Mouse (Mus musculus): ENCODE results near the gene Hebp1. TPM values are rescaled to one million over a fixed set of nuclear protein-coding genes. Genes with fewer than 3 reads are reported as not detected.

Hebp1 gene
- polyA plus RNA-seq, 1 experiment from 2014 or later, result 3.0 TPM

DNA sequence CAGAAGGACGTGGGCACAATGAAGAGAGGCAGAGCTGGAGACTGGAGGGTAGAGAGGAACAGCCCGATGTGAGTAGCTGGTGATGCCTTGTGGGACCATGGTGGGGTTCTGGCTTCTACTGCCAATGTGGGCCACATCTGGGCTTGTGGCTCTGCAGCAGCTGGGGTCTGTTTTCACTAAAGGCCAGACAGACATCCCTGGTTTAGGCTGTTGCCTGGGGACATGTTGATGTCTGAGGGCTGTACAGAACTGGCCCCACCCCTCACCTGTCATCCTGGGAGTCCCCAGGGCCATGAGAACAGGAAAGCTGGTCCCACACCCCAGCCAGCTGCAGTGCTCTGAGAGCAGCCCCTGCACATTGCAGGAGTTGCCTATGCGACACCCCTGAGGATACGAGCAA lies 48.6 kb downstream of the Hebp1 start:
- H3K27ac ChIP-seq (ENCODE audit: low read depth, low read length), result no peak overlapping the region

DNA sequence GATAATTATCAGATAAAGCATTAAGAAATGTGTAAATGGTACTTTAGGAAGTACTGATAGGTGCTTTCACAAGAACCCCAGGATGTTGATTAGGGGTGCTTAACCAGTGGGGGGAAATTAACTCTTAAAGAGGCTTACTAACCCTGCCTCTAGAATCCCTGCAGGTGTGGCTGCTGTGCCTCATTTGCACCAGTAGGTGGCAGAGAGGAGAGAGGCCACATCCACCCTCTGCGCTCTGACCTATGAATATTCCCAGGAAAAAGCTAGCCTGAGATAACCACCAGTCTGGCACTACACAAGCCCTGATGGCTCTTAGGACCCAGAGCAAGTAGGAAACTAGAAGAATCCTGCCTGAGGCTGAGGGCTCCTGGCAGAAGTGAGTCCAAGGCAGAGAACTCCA lies 49.3 kb downstream of the Hebp1 start:
- Histone ChIP-seq H3K9me3 (ENCODE audit: control insufficient read depth, low read length) (no peaks in the 10 kb centered on the region), H3K4me2 (ENCODE audit: low read depth) (no peak overlapping the region), H3K27ac (ENCODE audit: low read depth, low read length) (no peak overlapping the region), H3K36me3 (ENCODE audit: control insufficient read depth, insufficient read depth, low read length) (no peaks in the 10 kb centered on the region), H3K27me3 (ENCODE audit: control insufficient read depth, insufficient read depth, low read length) (no peaks in the 10 kb centered on the region), H3K4me1 (ENCODE audit: control insufficient read depth, insufficient read depth, low read length) (no peaks in the 10 kb centered on the region), H3K9ac (ENCODE audit: low read length) (no peak overlapping the region), H3K4me3 (ENCODE audit: low read depth, low read length) (no peak overlapping the region)
- DNase-seq (ENCODE audit: low spot score) (peak; percentile 42), ATAC-seq (ENCODE audit: insufficient read depth, low FRiP score, low TSS enrichment) (no peak)
- 31% methylated on average over 1 of the region's 1 CpGs for WGBS

More for the DNA sequence above, 48.6 kb downstream of the Hebp1 start:
- no peak overlapping the region; the same call in 1 of the 2 replicates for H3K9ac ChIP-seq (ENCODE audit: low read length)
- H3K9me3 ChIP-seq (ENCODE audit: control insufficient read depth, low read length), result no peaks in the 10 kb centered on the region
- no peak; the same call in 1 of the 2 replicates for ATAC-seq (ENCODE audit: insufficient read depth, low FRiP score, low TSS enrichment)
- H3K4me3 ChIP-seq (ENCODE audit: low read depth, low read length), result no peak overlapping the region
- no peaks in the 10 kb centered on the region for H3K36me3 ChIP-seq (ENCODE audit: control insufficient read depth, insufficient read depth, low read length)
- no peaks in the 10 kb centered on the region for H3K27me3 ChIP-seq (ENCODE audit: control insufficient read depth, insufficient read depth, low read length)
- DNase-seq (ENCODE audit: low spot score), result no peak
- H3K4me2 ChIP-seq (ENCODE audit: low read depth), result no peak overlapping the region
- WGBS, result 77% methylated on average over 4 of the region's 4 CpGs
- no peaks in the 10 kb centered on the region for H3K4me1 ChIP-seq (ENCODE audit: control insufficient read depth, insufficient read depth, low read length)

DNA sequence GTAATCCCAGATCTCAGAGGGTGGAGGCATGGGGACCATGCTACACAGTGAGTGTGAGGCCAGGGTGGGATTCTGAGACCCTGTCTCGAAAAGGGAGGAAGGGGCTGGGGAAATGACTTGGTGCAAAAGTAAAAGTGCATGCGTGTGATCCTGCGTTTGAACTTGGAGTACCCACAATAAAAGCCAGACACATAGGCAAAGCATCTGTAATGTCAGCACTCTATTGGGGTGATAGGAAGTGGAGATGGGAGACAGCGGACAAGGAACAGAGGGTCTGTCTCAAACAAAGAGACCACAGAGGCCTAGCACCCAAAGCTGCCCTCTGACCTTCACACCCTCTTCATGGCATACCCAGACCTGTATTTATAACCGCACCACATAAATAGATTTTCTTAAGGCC lies 51.8 kb downstream of the Hebp1 start:
- no peak overlapping the region for H3K4me3 ChIP-seq (ENCODE audit: low read depth, low read length)
- H3K9ac ChIP-seq (ENCODE audit: low read length), result no peak overlapping the region
- no peaks in the 10 kb centered on the region for H3K36me3 ChIP-seq (ENCODE audit: control insufficient read depth, insufficient read depth, low read length)
- ATAC-seq (ENCODE audit: insufficient read depth, low FRiP score, low TSS enrichment), result no peak
- no peak for DNase-seq (ENCODE audit: low spot score)
- H3K4me1 ChIP-seq (ENCODE audit: control insufficient read depth, insufficient read depth, low read length), result no peaks in the 10 kb centered on the region
- no peak overlapping the region for H3K4me2 ChIP-seq (ENCODE audit: low read depth)
- H3K27me3 ChIP-seq (ENCODE audit: control insufficient read depth, insufficient read depth, low read length), result no peaks in the 10 kb centered on the region
- 87% methylated on average over 5 of the region's 5 CpGs for WGBS
- no peaks in the 10 kb centered on the region for H3K9me3 ChIP-seq (ENCODE audit: control insufficient read depth, low read length)
- no peak overlapping the region for H3K27ac ChIP-seq (ENCODE audit: low read depth, low read length)

DNA sequence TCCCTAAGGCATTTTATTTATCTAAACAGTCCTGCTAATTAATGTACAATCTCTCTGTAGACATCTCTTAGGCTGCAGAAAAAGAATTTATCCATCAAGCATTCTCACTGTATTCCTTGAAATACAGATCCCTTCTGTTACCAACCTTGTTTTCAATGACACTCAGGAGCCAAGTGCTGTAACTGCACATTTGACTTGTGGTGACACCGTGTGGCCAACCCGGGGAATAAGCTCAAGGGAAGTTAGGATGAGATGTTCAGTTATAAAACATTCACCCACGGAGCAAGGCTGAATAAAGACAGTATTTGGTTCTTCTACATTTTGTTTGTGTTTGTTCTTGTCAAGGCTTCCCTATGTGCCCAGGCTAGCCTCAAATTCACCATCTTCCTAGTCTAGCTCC lies 53.3 kb downstream of the Hebp1 start:
- H3K27me3 ChIP-seq (ENCODE audit: control insufficient read depth, insufficient read depth, low read length), result no peaks in the 10 kb centered on the region
- no peak overlapping the region for H3K27ac ChIP-seq (ENCODE audit: low read depth, low read length)
- DNase-seq (ENCODE audit: low spot score) (peak; percentile 44), ATAC-seq (ENCODE audit: insufficient read depth, low FRiP score, low TSS enrichment) (no peak)
- 10% methylated on average over 3 of the region's 3 CpGs for WGBS
- H3K36me3 ChIP-seq (ENCODE audit: control insufficient read depth, insufficient read depth, low read length), result no peaks in the 10 kb centered on the region
- no peak overlapping the region for H3K9ac ChIP-seq (ENCODE audit: low read length)
- no peaks in the 10 kb centered on the region for H3K9me3 ChIP-seq (ENCODE audit: control insufficient read depth, low read length)
- no peaks in the 10 kb centered on the region for H3K4me1 ChIP-seq (ENCODE audit: control insufficient read depth, insufficient read depth, low read length)
- no peak overlapping the region for H3K4me3 ChIP-seq (ENCODE audit: low read depth, low read length)
- no peak overlapping the region for H3K4me2 ChIP-seq (ENCODE audit: low read depth)

DNA sequence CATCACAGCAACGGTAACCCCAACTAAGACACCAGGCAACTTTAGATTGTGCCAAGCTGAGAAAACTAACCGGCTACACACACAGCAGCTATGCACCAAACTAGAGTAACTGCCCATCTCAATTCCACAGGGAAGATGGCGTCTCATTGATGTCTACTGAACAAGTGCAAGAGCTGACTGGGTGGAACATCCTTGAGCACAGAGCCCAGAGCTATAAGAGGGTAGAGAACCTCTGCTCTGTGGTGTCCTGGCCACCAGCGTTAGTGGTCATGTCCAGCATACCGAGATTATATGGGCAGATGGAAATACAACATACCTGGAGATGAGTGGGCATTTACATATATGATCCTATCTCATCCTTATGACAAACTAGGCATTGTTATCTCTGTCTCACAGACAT lies 54.7 kb downstream of the Hebp1 start:
- Histone ChIP-seq H3K36me3 (ENCODE audit: control insufficient read depth, insufficient read depth, low read length) (no peaks in the 10 kb centered on the region), H3K27ac (ENCODE audit: low read depth, low read length) (no peak overlapping the region), H3K4me1 (ENCODE audit: control insufficient read depth, insufficient read depth, low read length) (no peaks in the 10 kb centered on the region; the same call in 1 of the 2 replicates), H3K27me3 (ENCODE audit: control insufficient read depth, insufficient read depth, low read length) (no peaks in the 10 kb centered on the region), H3K9ac (ENCODE audit: low read length) (no peak overlapping the region), H3K4me2 (ENCODE audit: low read depth) (no peak overlapping the region), H3K4me3 (ENCODE audit: low read depth, low read length) (no peak overlapping the region), H3K9me3 (ENCODE audit: control insufficient read depth, low read length) (no peaks in the 10 kb centered on the region)
- no peak for DNase-seq (ENCODE audit: low spot score)
- 95% methylated on average over 5 of the region's 5 CpGs for WGBS
- ATAC-seq (ENCODE audit: insufficient read depth, low FRiP score, low TSS enrichment), result no peak

DNA sequence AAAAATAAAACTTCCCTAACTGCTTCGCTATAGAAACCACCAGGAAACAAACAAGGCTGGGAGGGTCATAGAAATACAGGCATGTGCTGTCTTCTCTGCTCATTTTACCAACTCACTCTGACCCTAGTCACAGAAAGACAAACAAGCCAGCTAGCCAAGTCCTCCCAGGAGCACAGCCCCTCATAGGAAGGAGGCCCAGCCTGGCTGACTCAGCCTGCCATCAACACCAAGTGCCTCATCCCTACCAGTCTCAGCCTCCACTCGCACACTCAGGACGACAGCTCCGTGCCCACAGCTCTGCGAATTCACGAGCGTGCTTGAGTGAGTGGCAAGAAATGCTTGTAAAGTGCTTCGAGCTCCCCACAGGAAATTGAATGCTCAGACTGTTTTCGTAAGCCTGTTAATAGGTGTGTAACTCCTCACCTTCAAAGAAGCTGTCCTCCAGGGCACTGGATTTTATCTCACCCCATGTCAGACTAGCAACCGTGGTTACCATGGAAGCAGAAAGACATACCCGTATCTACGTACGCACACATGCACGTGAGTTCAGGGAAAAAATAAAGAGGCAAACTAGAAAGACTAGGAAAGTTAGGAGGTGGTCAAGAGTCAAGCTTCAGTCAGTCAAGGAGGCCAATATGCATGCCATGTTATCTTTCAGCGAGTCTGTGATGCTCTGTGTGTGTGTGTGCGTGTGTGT lies 56.2 kb downstream of the Hebp1 start:
- Histone ChIP-seq H3K9me3 (ENCODE audit: control insufficient read depth, low read length) (no peaks in the 10 kb centered on the region), H3K27me3 (ENCODE audit: control insufficient read depth, insufficient read depth, low read length) (no peaks in the 10 kb centered on the region), H3K4me3 (ENCODE audit: low read depth, low read length) (no peak overlapping the region), H3K9ac (ENCODE audit: low read length) (no peak overlapping the region), H3K36me3 (ENCODE audit: control insufficient read depth, insufficient read depth, low read length) (no peaks in the 10 kb centered on the region), H3K27ac (ENCODE audit: low read depth, low read length) (no peak overlapping the region), H3K4me2 (ENCODE audit: low read depth) (no peak overlapping the region), H3K4me1 (ENCODE audit: control insufficient read depth, insufficient read depth, low read length) (peaks cover 2% of the 10 kb centered on the region; the same call in 1 of the 2 replicates)
- WGBS, result 68% methylated on average over 16 of the region's 16 CpGs
- DNase-seq (ENCODE audit: low spot score) (no peak), ATAC-seq (ENCODE audit: insufficient read depth, low FRiP score, low TSS enrichment) (no peak)

DNA sequence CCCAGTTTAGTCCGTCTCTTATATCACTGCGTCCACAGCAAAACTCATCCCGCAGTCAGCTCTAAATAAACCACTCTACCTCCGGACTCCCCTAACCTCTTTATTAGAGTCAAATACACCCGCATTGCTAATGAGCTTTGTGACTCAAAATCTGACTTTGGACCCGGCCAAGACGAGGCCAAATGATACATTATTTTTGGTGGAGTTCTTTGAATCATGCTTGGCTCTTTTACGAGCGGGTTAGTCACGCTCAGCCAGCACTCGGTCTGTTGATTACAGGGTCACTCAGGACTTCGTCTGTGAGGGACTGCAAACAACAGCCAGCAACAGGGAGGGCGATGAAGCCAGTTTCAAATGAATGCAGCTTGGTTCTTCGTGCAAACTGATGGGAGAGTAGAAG lies 59.1 kb downstream of the Hebp1 start:
- Histone ChIP-seq H3K9me3 (ENCODE audit: control insufficient read depth, low read length) (no peaks in the 10 kb centered on the region), H3K9ac (ENCODE audit: low read length) (no peak overlapping the region), H3K4me2 (ENCODE audit: low read depth) (no peak overlapping the region), H3K4me3 (ENCODE audit: low read depth, low read length) (no peak overlapping the region), H3K27ac (ENCODE audit: low read depth, low read length) (no peak overlapping the region), H3K36me3 (ENCODE audit: control insufficient read depth, insufficient read depth, low read length) (no peaks in the 10 kb centered on the region), H3K27me3 (ENCODE audit: control insufficient read depth, insufficient read depth, low read length) (no peaks in the 10 kb centered on the region), H3K4me1 (ENCODE audit: control insufficient read depth, insufficient read depth, low read length) (peaks cover 4% of the 10 kb centered on the region; the same call in 1 of the 2 replicates)
- WGBS, result 33% methylated on average over 14 of the region's 14 CpGs
- DNase-seq (ENCODE audit: low spot score) (peak; percentile 29), ATAC-seq (ENCODE audit: insufficient read depth, low FRiP score, low TSS enrichment) (peak; percentile 62)

DNA sequence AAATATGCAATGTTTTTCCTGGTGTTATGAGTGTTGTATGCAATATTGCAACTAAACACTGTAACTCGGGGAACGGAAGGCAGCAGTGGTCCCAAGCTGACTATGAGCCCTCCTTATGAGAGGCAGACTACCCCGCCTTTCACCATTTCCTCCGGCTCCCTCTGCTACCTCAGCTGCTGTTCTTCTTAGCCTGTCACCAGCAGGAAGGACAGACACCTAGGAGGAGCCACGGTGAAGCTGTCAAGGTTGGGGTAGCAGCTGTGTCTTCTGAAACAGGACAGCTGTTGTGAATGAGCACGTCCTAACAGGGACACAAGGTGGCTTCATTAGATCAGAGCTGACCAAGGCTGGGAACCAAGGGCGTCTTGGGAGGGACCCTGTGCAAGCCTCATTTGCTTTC lies 59.6 kb downstream of the Hebp1 start:
- WGBS, result 57% methylated on average over 7 of the region's 7 CpGs
- H3K9me3 ChIP-seq (ENCODE audit: control insufficient read depth, low read length), result no peaks in the 10 kb centered on the region
- no peak overlapping the region for H3K9ac ChIP-seq (ENCODE audit: low read length)
- DNase-seq (ENCODE audit: low spot score) (no peak), ATAC-seq (ENCODE audit: insufficient read depth, low FRiP score, low TSS enrichment) (0 out of 2 replicates have a peak, but pooled peaks have one; percentile 25)
- no peak overlapping the region for H3K4me3 ChIP-seq (ENCODE audit: low read depth, low read length)
- no peaks in the 10 kb centered on the region for H3K27me3 ChIP-seq (ENCODE audit: control insufficient read depth, insufficient read depth, low read length)
- no peak overlapping the region for H3K4me2 ChIP-seq (ENCODE audit: low read depth)
- peaks cover 4% of the 10 kb centered on the region; the same call in 1 of the 2 replicates for H3K4me1 ChIP-seq (ENCODE audit: control insufficient read depth, insufficient read depth, low read length)
- H3K27ac ChIP-seq (ENCODE audit: low read depth, low read length), result no peak overlapping the region
- H3K36me3 ChIP-seq (ENCODE audit: control insufficient read depth, insufficient read depth, low read length), result no peaks in the 10 kb centered on the region

DNA sequence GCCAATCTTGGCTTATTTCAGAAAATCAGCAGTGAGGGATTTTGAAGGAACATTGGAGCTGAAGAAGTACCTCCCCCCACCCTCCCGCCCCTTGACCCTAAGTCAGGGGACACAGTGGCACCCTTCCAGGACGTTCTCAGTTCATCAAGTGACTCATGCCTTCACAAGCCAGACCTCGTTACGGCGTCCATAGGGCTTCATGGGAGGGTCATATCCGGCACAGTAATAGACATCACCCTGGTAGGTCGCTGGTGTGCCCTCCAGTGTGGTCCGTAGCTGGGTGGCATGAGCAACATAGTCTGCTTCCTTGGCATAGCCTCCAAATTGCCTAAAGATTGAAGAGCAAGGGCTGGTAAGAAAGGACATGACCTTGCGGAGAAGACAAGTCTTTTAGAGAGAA lies 60.1 kb downstream of the Hebp1 start:
- H3K4me3 ChIP-seq (ENCODE audit: low read depth, low read length), result no peak overlapping the region
- H3K9me3 ChIP-seq (ENCODE audit: control insufficient read depth, low read length), result no peaks in the 10 kb centered on the region
- H3K4me2 ChIP-seq (ENCODE audit: low read depth), result no peak overlapping the region
- no peak for ATAC-seq (ENCODE audit: insufficient read depth, low FRiP score, low TSS enrichment)
- no peak overlapping the region for H3K27ac ChIP-seq (ENCODE audit: low read depth, low read length)
- H3K27me3 ChIP-seq (ENCODE audit: control insufficient read depth, insufficient read depth, low read length), result no peaks in the 10 kb centered on the region
- H3K36me3 ChIP-seq (ENCODE audit: control insufficient read depth, insufficient read depth, low read length), result no peaks in the 10 kb centered on the region
- 82% methylated on average over 9 of the region's 9 CpGs for WGBS
- DNase-seq (ENCODE audit: low spot score), result no peak
- no peak overlapping the region for H3K9ac ChIP-seq (ENCODE audit: low read length)
- H3K4me1 ChIP-seq (ENCODE audit: control insufficient read depth, insufficient read depth, low read length), result peaks cover 4% of the 10 kb centered on the region; the same call in 1 of the 2 replicates

Data from neural tube, embryonic 11.5 days (tissue).